Comparison of ENCODE assay signal across 12 mouse cellular contexts in genomic region chr13:53193713-53194112, GRCm38 (mm10).
DNase-seq lines count a peak whose midpoint lies in the region; ATAC-seq and TF ChIP-seq lines count a peak whose summit lies in the region.
"Had no signal": no experiment of that assay in that cellular context is flagged by ENCODE, and none has a peak within 500 bp of the region (broad histone marks: within the 10 kb centered on the region; RNA-seq: fewer than 3 reads in every experiment).

No protein-coding gene starts in this region.

- DNase-seq in forebrain, embryonic 10.5 days (ENCODE audit: extremely low spot score, low spot score) = no peak
- peak; percentile 68 for DNase-seq in kidney, postnatal 0 days (ENCODE audit: low spot score)
- DNase-seq in kidney, adult 11 months = no peak
- DNase-seq in heart, postnatal 4 days = peak; percentile 39
- DNase-seq in stomach, postnatal 0 days (ENCODE audit: low spot score) = no peak
- no peak for DNase-seq in gastrocnemius, adult 18-20 months (ENCODE audit: low spot score)
- DNase-seq: cerebellum, adult 9-11 months; kidney, adult 8-10 months; thymus, adult 2 months had no signal

- H3K36me3 ChIP-seq in forebrain, embryonic 10.5 days (replicated peaks) = no peaks in the 10 kb centered on the region
- H3K36me3 ChIP-seq in forebrain, embryonic 12.5 days (replicated peaks) = no peaks in the 10 kb centered on the region
- no peaks in the 10 kb centered on the region for H3K36me3 ChIP-seq in kidney, postnatal 0 days (ENCODE audit: insufficient read depth, low read length)
- H3K36me3 ChIP-seq in stomach, postnatal 0 days (ENCODE audit: control insufficient read depth, insufficient read depth, low read length) = no peaks in the 10 kb centered on the region
- H3K36me3 ChIP-seq: liver, embryonic 15.5 days had no signal

- no peak overlapping the region for H3K9ac ChIP-seq in forebrain, embryonic 12.5 days
- H3K9ac ChIP-seq in kidney, postnatal 0 days (ENCODE audit: low read depth, low read length) = no peak overlapping the region
- no peak overlapping the region for H3K9ac ChIP-seq in stomach, postnatal 0 days (ENCODE audit: low read length)
- H3K9ac ChIP-seq: liver, embryonic 15.5 days had no signal

- H3K4me1 ChIP-seq in forebrain, embryonic 10.5 days = peaks cover 72% of the 10 kb centered on the region
- H3K4me1 ChIP-seq in forebrain, embryonic 12.5 days = peaks cover 25% of the 10 kb centered on the region
- H3K4me1 ChIP-seq in kidney, postnatal 0 days (replicated peaks; ENCODE audit: insufficient read depth, low read length) = peaks cover 6% of the 10 kb centered on the region; the same call in 1 of the 2 replicates
- H3K4me1 ChIP-seq in stomach, postnatal 0 days (replicated peaks; ENCODE audit: control insufficient read depth, insufficient read depth) = no peaks in the 10 kb centered on the region; the same call in 1 of the 2 replicates
- H3K4me1 ChIP-seq: liver, embryonic 15.5 days had no signal

- H3K27me3 ChIP-seq in forebrain, embryonic 10.5 days (ENCODE audit: poor library complexity, severe bottlenecking) = no peaks in the 10 kb centered on the region
- H3K27me3 ChIP-seq in forebrain, embryonic 12.5 days = no peaks in the 10 kb centered on the region
- no peaks in the 10 kb centered on the region; the same call in 1 of the 2 replicates for H3K27me3 ChIP-seq in kidney, postnatal 0 days (ENCODE audit: insufficient read depth, low read length)
- H3K27me3 ChIP-seq in stomach, postnatal 0 days (ENCODE audit: control insufficient read depth, insufficient read depth, low read length) = no peaks in the 10 kb centered on the region
- H3K27me3 ChIP-seq: liver, embryonic 15.5 days had no signal

- no peaks in the 10 kb centered on the region for H3K9me3 ChIP-seq in forebrain, embryonic 10.5 days
- H3K9me3 ChIP-seq in forebrain, embryonic 12.5 days = no peaks in the 10 kb centered on the region
- H3K9me3 ChIP-seq in kidney, postnatal 0 days (replicated peaks; ENCODE audit: low read length) = no peaks in the 10 kb centered on the region
- H3K9me3 ChIP-seq in stomach, postnatal 0 days (ENCODE audit: control insufficient read depth, low read length) = no peaks in the 10 kb centered on the region
- H3K9me3 ChIP-seq: liver, embryonic 15.5 days had no signal

- no peak overlapping the region for H3K4me2 ChIP-seq in forebrain, embryonic 12.5 days
- 0 out of 2 replicates have a peak overlapping the region, but pooled peaks have one; percentile 3 for H3K4me2 ChIP-seq in kidney, postnatal 0 days (ENCODE audit: low read length)
- no peak overlapping the region for H3K4me2 ChIP-seq in stomach, postnatal 0 days (replicated peaks; ENCODE audit: low read depth)
- H3K4me2 ChIP-seq: liver, embryonic 15.5 days had no signal

- H3K4me3 ChIP-seq in forebrain, embryonic 10.5 days = no peak overlapping the region
- H3K4me3 ChIP-seq in forebrain, embryonic 12.5 days (replicated peaks) = no peak overlapping the region
- no peak overlapping the region for H3K4me3 ChIP-seq in kidney, postnatal 0 days (replicated peaks; ENCODE audit: low read depth, low read length)
- H3K4me3 ChIP-seq in stomach, postnatal 0 days (ENCODE audit: low read depth, low read length) = no peak overlapping the region
- H3K4me3 ChIP-seq: liver, embryonic 15.5 days had no signal

- no peak for ATAC-seq in forebrain, embryonic 12.5 days (ENCODE audit: low FRiP score)
- ATAC-seq in kidney, postnatal 0 days (replicated peaks; ENCODE audit: low FRiP score, low read depth) = no peak
- ATAC-seq in stomach, postnatal 0 days (ENCODE audit: low FRiP score, low TSS enrichment) = no peak
- no peak for ATAC-seq in erythroblast, adult 5-6 weeks (replicated peaks; ENCODE audit: low FRiP score, poor library complexity, severe bottlenecking)

- peak overlapping the region; percentile 20; the same call in 1 of the 2 replicates for H3K27ac ChIP-seq in forebrain, embryonic 10.5 days
- H3K27ac ChIP-seq in forebrain, embryonic 12.5 days = no peak overlapping the region
- no peak overlapping the region for H3K27ac ChIP-seq in kidney, postnatal 0 days
- H3K27ac ChIP-seq in stomach, postnatal 0 days (replicated peaks) = peak overlapping the region; percentile 35; the same call in 1 of the 2 replicates
- H3K27ac ChIP-seq: liver, embryonic 15.5 days had no signal

- TF ChIP-seq EP300 in stomach, postnatal 0 days (optimal IDR thresholded peaks at IDR 0.05) = no peak

- TF ChIP-seq CTCF in kidney, postnatal 0 days (IDR thresholded peaks at IDR 0.05; ENCODE audit: low read depth) = no peak
- no peak for TF ChIP-seq CTCF in stomach, postnatal 0 days (IDR thresholded peaks at IDR 0.05; ENCODE audit: low read depth)

- WGBS in forebrain, embryonic 10.5 days = 78% methylated on average over 6 of the region's 6 CpGs
- 81% methylated on average over 6 of the region's 6 CpGs for WGBS in forebrain, embryonic 12.5 days
- WGBS in kidney, postnatal 0 days = 22% methylated on average over 6 of the region's 6 CpGs
- WGBS in stomach, postnatal 0 days = 26% methylated on average over 6 of the region's 6 CpGs

Comparison
In these comparisons a context has a peak if more than half of its experiments do, and no peak if none do; other contexts are left out.
1. DNase-seq: peak in kidney, postnatal 0 days (single experiment) and heart, postnatal 4 days (single experiment); none in forebrain, embryonic 10.5 days (single experiment), kidney, adult 11 months (single experiment), stomach, postnatal 0 days (single experiment) and gastrocnemius, adult 18-20 months (single experiment).
2. H3K27ac ChIP-seq: peak in forebrain, embryonic 10.5 days (single experiment) and stomach, postnatal 0 days (single experiment); none in forebrain, embryonic 12.5 days (single experiment) and kidney, postnatal 0 days (single experiment).